Mouse (Mus musculus) embryonic facial prominence, embryonic 10.5 days (tissue): ENCODE results near the gene Syne2. TPM values are rescaled to one million over a fixed set of nuclear protein-coding genes. Genes with fewer than 3 reads are reported as not detected.

Experiments
- DNase-seq: peaks from one replicate; pipeline ENCODE4 v3.0.0-alpha.2; 2017; ENCODE audit warnings: low spot score
- H3K27ac ChIP-seq: fragments of 300-500 bp; sonication (generic); replicated peaks from 2 replicates; pipeline ENCODE4 v1.5.1; 2016; ENCODE audit warnings: mild to moderate bottlenecking
- H3K27me3 ChIP-seq: fragments of 300-500 bp; sonication (generic); replicated peaks from 2 replicates; pipeline ENCODE4 v1.6.1; 2016; ENCODE audit warnings: low read depth, mild to moderate bottlenecking; ENCODE audit not compliant: poor library complexity, severe bottlenecking
- H3K36me3 ChIP-seq: fragments of 300-500 bp; sonication (generic); replicated peaks from 2 replicates; pipeline ENCODE4 v1.6.1; 2016; ENCODE audit warnings: mild to moderate bottlenecking, moderate library complexity
- H3K4me1 ChIP-seq: fragments of 300-500 bp; sonication (generic); 2 replicates; pipeline ENCODE4 v1.6.1; 2016
- H3K4me3 ChIP-seq: fragments of 300-500 bp; sonication (generic); 2 replicates; pipeline ENCODE4 v1.5.1; 2016; ENCODE audit warnings: mild to moderate bottlenecking, moderate library complexity
- H3K9me3 ChIP-seq: fragments of 300-500 bp; sonication (generic); 2 replicates; pipeline ENCODE4 v1.6.1; 2016; ENCODE audit warnings: mild to moderate bottlenecking
- whole genome bisulfite sequencing: fragments of 180-500 bp; shearing (Covaris S2); methylation state at CpG from one replicate; pipeline ENCODE4 v1.1.7; 2016; 5-methylcytosine and 5-hydroxymethylcytosine counted together
- polyA plus RNA-seq: library from polyadenylated mRNA; unstranded; fragments of >200 nt; fragmentation: Nextera tagmentation; extraction: Ambion mirVana; gene quantifications from 2 replicates; pipeline ENCODE4 v1.2.1, GENCODE M21; 2016

Syne2 gene
- polyA plus RNA-seq, 1 experiment from 2014 or later = 94.6 TPM

DNA sequence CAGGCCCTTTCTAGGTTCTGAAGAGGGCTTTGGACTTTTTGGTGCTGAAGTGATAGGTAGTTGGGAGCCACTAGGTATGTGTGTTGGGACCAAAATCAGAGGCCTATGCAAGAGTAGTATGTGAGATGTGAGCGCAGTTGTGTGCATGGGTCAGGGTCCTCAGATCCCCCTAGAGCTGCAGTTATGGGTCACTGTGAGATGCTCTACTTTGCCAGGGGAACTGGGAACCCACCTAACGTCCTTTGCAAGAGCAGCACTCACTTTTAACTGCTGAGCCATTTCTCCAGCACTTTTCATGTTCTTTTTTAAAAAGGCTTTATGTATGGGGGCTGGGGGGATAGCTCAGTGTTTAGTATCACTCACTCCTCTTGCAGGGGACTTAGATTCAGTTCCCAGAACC is 69.0 kb downstream of the Syne2 start:
- H3K9me3 ChIP-seq = no peaks in the 10 kb centered on the region
- H3K36me3 ChIP-seq = peaks cover 73% of the 10 kb centered on the region
- no peaks in the 10 kb centered on the region for H3K27me3 ChIP-seq
- H3K4me3 ChIP-seq = no peak overlapping the region
- H3K4me1 ChIP-seq = no peaks in the 10 kb centered on the region
- 80% methylated on average over 2 of the region's 2 CpGs for WGBS
- H3K27ac ChIP-seq = no peak overlapping the region
- no peak for DNase-seq

DNA sequence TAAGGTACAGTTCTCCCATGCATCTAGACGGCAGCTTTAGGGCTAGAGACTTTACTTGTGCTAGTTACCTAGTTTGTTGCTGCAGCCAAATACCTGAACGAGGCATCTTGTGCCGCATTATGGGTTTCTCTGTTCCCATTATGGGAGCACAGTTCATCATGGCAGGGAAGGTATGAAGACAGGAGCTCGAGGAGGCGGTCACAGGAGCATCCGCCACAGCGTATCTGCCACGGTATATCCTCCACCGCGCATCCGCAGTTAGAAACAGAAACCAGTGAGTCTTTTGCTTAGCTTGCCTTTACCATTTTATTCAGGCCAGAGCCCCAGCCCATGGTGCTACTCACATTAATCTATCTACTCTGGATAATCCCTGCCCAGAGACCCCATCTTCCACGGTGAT is 70.8 kb downstream of the Syne2 start:
- WGBS = 94% methylated on average over 12 of the region's 12 CpGs
- Histone ChIP-seq H3K27ac (no peak overlapping the region), H3K9me3 (no peaks in the 10 kb centered on the region), H3K4me3 (no peak overlapping the region), H3K4me1 (no peaks in the 10 kb centered on the region), H3K27me3 (no peaks in the 10 kb centered on the region), H3K36me3 (peaks cover 86% of the 10 kb centered on the region)
- DNase-seq = no peak

DNA sequence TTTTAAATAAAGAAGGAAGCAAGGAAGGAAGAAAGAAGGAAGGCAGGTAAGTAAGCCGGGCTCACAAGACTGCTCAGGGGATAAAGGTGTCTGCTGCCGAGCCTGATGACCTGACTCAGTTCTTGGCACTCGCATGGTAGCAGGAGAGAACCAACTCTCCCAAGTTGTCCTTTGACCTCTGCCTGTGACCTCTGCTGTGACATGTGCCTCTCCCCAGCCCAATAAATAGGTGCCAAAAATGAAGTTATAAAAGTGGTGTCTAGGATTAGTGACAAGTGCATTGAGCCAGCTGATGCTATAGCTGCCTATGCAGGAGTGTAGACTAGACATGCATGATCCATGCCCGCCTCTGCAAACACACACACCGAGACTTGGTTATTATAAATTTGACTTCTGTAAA is 73.3 kb downstream of the Syne2 start:
- no peak for DNase-seq
- H3K4me3 ChIP-seq = no peak overlapping the region
- H3K27ac ChIP-seq = no peak overlapping the region
- 90% methylated on average over 5 of the region's 5 CpGs for WGBS
- no peaks in the 10 kb centered on the region for H3K9me3 ChIP-seq
- H3K36me3 ChIP-seq = peaks cover 91% of the 10 kb centered on the region
- no peaks in the 10 kb centered on the region for H3K27me3 ChIP-seq
- no peaks in the 10 kb centered on the region for H3K4me1 ChIP-seq

DNA sequence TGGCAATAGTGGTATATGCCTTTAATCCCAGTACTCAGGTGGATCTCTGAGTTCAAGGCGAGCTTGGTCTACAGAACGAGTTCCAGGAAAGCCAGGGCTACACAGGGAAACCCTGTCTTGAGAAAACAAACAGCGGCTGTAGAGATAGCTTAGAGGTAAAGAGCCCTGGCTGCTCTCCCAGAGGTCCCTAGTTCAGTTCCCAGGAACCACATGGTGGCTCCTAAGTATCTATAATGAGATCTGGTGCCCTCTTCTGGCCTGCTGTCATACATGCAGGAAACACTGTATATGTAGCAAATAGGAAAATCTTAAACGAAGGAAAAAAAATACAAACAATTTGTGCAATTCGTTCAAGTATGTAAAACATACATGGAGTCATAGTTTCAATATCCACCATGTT is 75.5 kb downstream of the Syne2 start:
- H3K4me3 ChIP-seq = no peak overlapping the region
- H3K36me3 ChIP-seq = peaks cover 93% of the 10 kb centered on the region
- DNase-seq = peak; percentile 24
- H3K4me1 ChIP-seq = no peaks in the 10 kb centered on the region
- WGBS = 76% methylated on average over 5 of the region's 5 CpGs
- H3K9me3 ChIP-seq = no peaks in the 10 kb centered on the region
- no peaks in the 10 kb centered on the region for H3K27me3 ChIP-seq
- no peak overlapping the region for H3K27ac ChIP-seq

DNA sequence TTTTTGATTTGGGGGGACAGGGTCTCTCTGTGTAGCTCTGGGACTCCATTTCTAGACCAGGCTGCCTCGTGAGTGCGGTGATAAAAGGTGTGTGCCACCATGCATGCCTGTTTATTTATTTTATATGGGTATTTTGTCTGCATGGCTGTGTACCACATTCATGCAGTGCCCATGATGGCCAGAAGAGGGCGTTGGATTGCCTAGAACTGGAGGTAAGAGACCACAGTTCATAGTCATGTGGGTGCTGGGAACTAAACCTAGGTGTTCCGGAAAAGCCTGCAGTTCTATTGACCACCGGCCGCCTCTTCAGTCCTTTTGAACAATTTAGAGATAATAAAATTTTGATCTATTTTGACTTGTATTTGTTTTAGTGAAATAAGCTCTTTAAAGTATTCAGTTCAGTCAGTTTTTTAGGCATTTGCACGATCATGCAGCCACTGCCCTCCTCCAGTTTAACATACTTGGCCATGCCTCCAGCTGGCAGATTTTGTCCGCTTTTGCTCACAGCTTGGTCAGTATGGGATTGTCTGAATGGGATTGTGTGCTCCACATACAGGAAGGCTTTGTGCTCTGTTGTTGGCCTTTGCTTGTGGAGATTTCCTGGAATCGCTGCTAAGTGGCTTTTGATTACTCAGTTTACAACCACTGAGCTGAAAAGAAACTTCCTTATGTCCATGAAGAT is 76.5 kb downstream of the Syne2 start:
- DNase-seq = peak; percentile 16
- Histone ChIP-seq H3K27ac (no peak overlapping the region), H3K27me3 (no peaks in the 10 kb centered on the region), H3K36me3 (peaks cover 93% of the 10 kb centered on the region), H3K4me1 (no peaks in the 10 kb centered on the region), H3K4me3 (no peak overlapping the region), H3K9me3 (no peaks in the 10 kb centered on the region)
- WGBS = 80% methylated on average over 9 of the region's 9 CpGs

DNA sequence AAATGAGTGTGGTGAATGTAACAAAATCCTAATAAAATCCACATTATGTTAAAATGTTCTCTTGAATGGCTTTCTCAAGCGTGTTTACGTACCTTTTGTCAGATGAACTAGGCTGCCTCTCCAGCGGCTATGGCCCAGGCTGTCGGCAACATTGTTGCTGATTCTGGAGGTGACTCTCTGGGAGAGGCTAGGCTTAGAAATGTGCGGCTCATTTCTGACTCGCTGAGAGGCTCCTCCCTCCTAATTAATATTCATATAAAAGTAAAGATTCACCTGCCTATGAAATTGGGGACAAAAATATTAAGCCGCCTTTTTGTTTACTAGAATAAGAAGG is 77.0 kb downstream of the Syne2 start:
- peaks cover 93% of the 10 kb centered on the region for H3K36me3 ChIP-seq
- 87% methylated on average over 7 of the region's 7 CpGs for WGBS

DNA sequence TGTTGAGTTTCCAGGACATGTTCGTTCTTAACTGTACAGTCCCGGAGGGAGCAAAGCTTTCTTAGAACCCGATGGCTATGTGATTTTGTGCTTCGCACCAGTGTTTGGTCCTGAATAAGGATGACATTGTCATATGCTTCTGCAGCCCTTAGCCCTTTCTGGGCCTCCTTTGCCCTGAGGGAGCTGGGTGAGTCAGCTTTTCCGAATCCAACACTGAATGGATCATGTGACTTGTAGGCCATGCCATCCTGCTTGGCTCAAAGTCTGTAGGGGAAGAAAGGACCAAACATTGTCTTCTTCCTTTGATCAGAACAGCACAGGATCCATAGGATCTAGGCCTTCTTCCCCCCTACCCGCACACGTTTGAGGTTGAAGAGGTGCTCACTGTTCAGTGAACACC is 79.9 kb downstream of the Syne2 start:
- no peak for DNase-seq
- Histone ChIP-seq H3K4me1 (no peaks in the 10 kb centered on the region), H3K27me3 (no peaks in the 10 kb centered on the region), H3K27ac (no peak overlapping the region), H3K36me3 (peaks cover 88% of the 10 kb centered on the region), H3K4me3 (no peak overlapping the region), H3K9me3 (0 out of 2 replicates have a peak, but pooled peaks cover 4% of the 10 kb centered on the region)
- 83% methylated on average over 7 of the region's 7 CpGs for WGBS

More for the DNA sequence above, 77.0 kb downstream of the Syne2 start:
- no peaks in the 10 kb centered on the region for H3K27me3 ChIP-seq
- no peaks in the 10 kb centered on the region for H3K9me3 ChIP-seq
- no peaks in the 10 kb centered on the region for H3K4me1 ChIP-seq
- no peak for DNase-seq
- no peak overlapping the region for H3K4me3 ChIP-seq
- H3K27ac ChIP-seq = no peak overlapping the region

DNA sequence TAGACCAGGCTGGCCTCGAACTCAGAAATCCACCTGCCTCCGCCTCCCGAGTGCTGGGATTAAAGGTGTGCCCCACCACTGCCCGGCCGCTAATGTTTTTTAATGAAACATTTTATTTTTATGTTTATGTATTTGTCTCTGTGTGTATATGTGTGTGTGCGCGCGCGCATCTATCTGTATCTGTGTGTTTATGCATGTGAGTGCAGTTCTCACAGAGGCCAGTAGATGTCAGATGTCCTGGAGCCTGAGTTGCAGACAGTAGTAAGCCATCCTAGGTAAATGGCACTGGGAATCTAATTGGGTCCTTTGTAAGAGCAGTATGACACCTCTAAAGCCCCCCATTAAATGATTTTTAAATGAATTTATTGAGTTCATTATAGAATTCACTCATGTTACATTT is 83.8 kb downstream of the Syne2 start:
- WGBS = 97% methylated on average over 9 of the region's 9 CpGs
- Histone ChIP-seq H3K27ac (no peak overlapping the region), H3K27me3 (no peaks in the 10 kb centered on the region), H3K4me3 (no peak overlapping the region), H3K9me3 (0 out of 2 replicates have a peak, but pooled peaks cover 4% of the 10 kb centered on the region), H3K4me1 (no peaks in the 10 kb centered on the region), H3K36me3 (peaks cover 87% of the 10 kb centered on the region)
- no peak for DNase-seq

DNA sequence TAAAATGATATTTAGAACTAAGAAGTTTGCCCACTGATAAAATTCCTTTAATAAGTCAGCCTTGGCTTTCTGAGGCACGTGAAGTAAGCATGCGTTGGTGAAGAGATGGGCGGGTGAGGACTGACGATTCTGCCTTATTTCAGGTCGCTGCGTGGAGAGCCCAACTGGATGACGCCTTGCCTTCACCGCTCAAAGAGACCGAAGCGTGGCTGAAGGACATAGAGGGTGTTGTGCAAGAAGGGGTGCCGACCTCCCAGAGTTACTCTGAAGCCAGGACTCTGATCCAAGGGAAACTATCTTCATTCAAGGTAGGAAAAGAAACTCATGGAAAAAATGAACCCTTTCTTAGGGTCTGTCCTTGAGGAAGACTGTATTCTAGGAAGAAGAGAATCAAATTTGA is 86.1 kb downstream of the Syne2 start:
- WGBS = 93% methylated on average over 11 of the region's 11 CpGs

DNA sequence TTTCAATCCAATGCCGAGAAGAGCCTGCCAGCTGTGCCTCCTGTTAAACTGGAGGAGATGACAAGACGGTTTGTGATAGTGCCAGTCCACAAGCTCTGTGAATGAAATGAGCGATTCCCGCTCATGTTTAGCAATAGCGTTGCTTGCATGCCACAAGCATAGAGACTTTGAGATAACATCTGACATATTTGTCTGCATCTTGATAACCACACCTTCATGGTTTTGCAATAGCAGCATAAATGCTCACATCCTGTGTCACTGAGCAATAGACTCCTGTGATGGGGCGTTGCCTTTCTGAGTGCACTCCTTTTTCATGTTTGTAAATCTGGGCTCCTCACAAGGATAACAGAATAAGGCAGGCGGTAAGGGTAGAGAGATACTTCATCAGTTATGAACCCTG is 87.4 kb downstream of the Syne2 start:
- no peaks in the 10 kb centered on the region for H3K4me1 ChIP-seq
- no peak overlapping the region for H3K27ac ChIP-seq
- WGBS = 96% methylated on average over 7 of the region's 7 CpGs
- H3K4me3 ChIP-seq = no peak overlapping the region
- no peaks in the 10 kb centered on the region for H3K27me3 ChIP-seq
- H3K36me3 ChIP-seq = peaks cover 90% of the 10 kb centered on the region
- 0 out of 2 replicates have a peak, but pooled peaks cover 4% of the 10 kb centered on the region for H3K9me3 ChIP-seq
- no peak for DNase-seq

More for the DNA sequence above, 86.1 kb downstream of the Syne2 start:
- Histone ChIP-seq H3K9me3 (0 out of 2 replicates have a peak, but pooled peaks cover 4% of the 10 kb centered on the region), H3K4me1 (no peaks in the 10 kb centered on the region), H3K36me3 (peaks cover 87% of the 10 kb centered on the region), H3K27ac (no peak overlapping the region), H3K4me3 (no peak overlapping the region), H3K27me3 (no peaks in the 10 kb centered on the region)
- DNase-seq = no peak

DNA sequence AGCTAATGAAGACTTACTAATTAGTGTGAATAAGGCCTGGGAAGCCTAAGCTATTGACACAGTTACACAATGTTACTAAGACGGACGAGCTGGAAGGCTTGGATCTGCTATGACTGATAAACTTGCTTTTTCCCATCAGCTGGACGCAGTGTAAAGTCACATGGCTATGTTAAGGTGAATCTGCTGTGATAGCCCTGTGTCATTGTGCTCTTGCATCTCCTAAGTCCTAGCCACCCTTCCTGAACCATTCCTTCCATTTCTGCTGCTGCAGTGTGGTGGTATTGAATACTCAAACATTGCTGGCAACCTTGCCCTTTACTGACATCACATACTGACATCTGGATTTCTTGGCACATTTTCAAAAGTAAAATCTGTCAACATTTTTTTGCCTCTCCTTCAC is 90.5 kb downstream of the Syne2 start:
- Histone ChIP-seq H3K4me1 (no peaks in the 10 kb centered on the region), H3K4me3 (no peak overlapping the region), H3K27ac (no peak overlapping the region), H3K27me3 (no peaks in the 10 kb centered on the region), H3K36me3 (peaks cover 98% of the 10 kb centered on the region), H3K9me3 (no peaks in the 10 kb centered on the region)
- WGBS = 89% methylated on average over 3 of the region's 3 CpGs
- DNase-seq = no peak

DNA sequence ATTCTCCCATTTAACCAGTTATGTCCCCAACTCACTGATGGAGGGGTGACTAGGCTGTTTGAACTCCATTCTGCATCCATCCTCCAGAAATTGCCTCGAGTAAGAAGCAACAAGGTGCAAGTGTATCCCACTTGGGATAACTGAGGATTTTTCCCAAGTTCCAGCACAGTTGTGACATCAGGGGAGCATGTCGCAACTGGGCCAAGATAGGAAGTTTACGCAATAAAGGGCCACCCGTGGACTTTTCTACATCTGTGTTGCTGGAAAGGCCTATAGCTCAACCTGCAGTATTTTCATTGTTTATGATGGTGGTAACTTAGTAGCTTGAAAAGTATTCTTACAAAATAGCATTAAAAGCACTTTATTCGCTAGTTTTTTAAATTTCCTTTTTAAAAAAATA is 97.8 kb downstream of the Syne2 start:
- 94% methylated on average over 5 of the region's 5 CpGs for WGBS
- DNase-seq = no peak
- H3K27ac ChIP-seq = no peak overlapping the region

DNA sequence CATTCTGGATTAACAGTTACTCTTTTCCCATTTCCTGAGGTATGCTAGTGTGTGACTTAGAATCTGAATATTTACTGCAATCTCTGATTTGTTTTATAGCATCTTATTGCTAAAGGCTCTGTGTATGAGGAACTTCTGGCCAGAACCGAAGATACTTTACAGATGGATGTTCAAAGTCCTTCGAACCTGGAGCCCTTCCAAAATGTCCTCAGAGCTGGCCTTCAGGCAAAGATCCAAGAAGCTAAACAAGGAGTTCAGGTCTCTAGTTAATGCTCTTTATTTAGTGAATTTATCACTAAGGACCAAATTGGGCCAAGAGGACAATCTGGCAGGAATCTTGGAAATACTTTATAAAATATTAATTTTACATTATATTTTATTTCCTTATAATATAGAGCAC is 100.5 kb downstream of the Syne2 start:
- peaks cover 86% of the 10 kb centered on the region for H3K36me3 ChIP-seq

More for the DNA sequence above, 97.8 kb downstream of the Syne2 start:
- Histone ChIP-seq H3K9me3 (no peaks in the 10 kb centered on the region), H3K27me3 (no peaks in the 10 kb centered on the region), H3K36me3 (peaks cover 86% of the 10 kb centered on the region), H3K4me3 (no peak overlapping the region), H3K4me1 (no peaks in the 10 kb centered on the region)

More for the DNA sequence above, 100.5 kb downstream of the Syne2 start:
- Histone ChIP-seq H3K27ac (no peak overlapping the region), H3K9me3 (no peaks in the 10 kb centered on the region), H3K4me3 (no peak overlapping the region), H3K27me3 (no peaks in the 10 kb centered on the region), H3K4me1 (no peaks in the 10 kb centered on the region)
- DNase-seq = no peak
- 92% methylated on average over 2 of the region's 2 CpGs for WGBS
